Mouse (Mus musculus): ENCODE results near the gene Dync2li1. TPM values are rescaled to one million over a fixed set of nuclear protein-coding genes. Genes with fewer than 3 reads are reported as not detected.

Gene Dync2li1
- polyA plus RNA-seq, 1 experiment from 2014 or later, result 39.9 TPM

GRCm38 (mm10) chr17:84616526-84617074 lies 9.7 kb upstream of the Dync2li1 start:
- ATAC-seq (ENCODE audit: insufficient number of reproducible peaks, insufficient read depth, low FRiP score, low read depth), result no peak
- Histone ChIP-seq H3K27ac (ENCODE audit: low read length) (no peak overlapping the region), H3K27me3 (ENCODE audit: control insufficient read depth, insufficient read depth, low read length) (no peaks in the 10 kb centered on the region), H3K4me1 (ENCODE audit: control insufficient read depth, insufficient read depth, low read length) (peaks cover 4% of the 10 kb centered on the region; the same call in 1 of the 2 replicates), H3K9ac (replicated peaks; ENCODE audit: low read depth, low read length) (no peak overlapping the region), H3K36me3 (ENCODE audit: control insufficient read depth, insufficient read depth, low read length) (peaks cover 12% of the 10 kb centered on the region), H3K9me3 (ENCODE audit: control insufficient read depth, low read depth, low read length) (no peaks in the 10 kb centered on the region), H3K4me3 (ENCODE audit: low read depth, low read length) (no peak overlapping the region), H3K4me2 (replicated peaks; ENCODE audit: low read depth, low read length) (no peak overlapping the region)
- WGBS, result 87% methylated on average over 6 of the region's 6 CpGs

GRCm38 (mm10) chr17:84617953-84618352 lies 8.3 kb upstream of the Dync2li1 start:
- H3K27ac ChIP-seq (ENCODE audit: low read length), result no peak overlapping the region
- H3K27me3 ChIP-seq (ENCODE audit: control insufficient read depth, insufficient read depth, low read length), result no peaks in the 10 kb centered on the region
- 94% methylated on average over 6 of the region's 6 CpGs for WGBS
- no peak overlapping the region for H3K4me2 ChIP-seq (replicated peaks; ENCODE audit: low read depth, low read length)
- no peak for ATAC-seq (ENCODE audit: insufficient number of reproducible peaks, insufficient read depth, low FRiP score, low read depth)
- H3K9me3 ChIP-seq (ENCODE audit: control insufficient read depth, low read depth, low read length), result no peaks in the 10 kb centered on the region
- H3K4me1 ChIP-seq (ENCODE audit: control insufficient read depth, insufficient read depth, low read length), result peaks cover 4% of the 10 kb centered on the region; the same call in 1 of the 2 replicates
- H3K9ac ChIP-seq (replicated peaks; ENCODE audit: low read depth, low read length), result no peak overlapping the region
- H3K36me3 ChIP-seq (ENCODE audit: control insufficient read depth, insufficient read depth, low read length), result peaks cover 6% of the 10 kb centered on the region
- H3K4me3 ChIP-seq (ENCODE audit: low read depth, low read length), result no peak overlapping the region

GRCm38 (mm10) chr17:84619112-84619511 lies 7.2 kb upstream of the Dync2li1 start:
- no peak overlapping the region for H3K4me3 ChIP-seq (ENCODE audit: low read depth, low read length)
- H3K9ac ChIP-seq (replicated peaks; ENCODE audit: low read depth, low read length), result no peak overlapping the region
- peaks cover 4% of the 10 kb centered on the region; the same call in 1 of the 2 replicates for H3K4me1 ChIP-seq (ENCODE audit: control insufficient read depth, insufficient read depth, low read length)
- no peaks in the 10 kb centered on the region; the same call in 1 of the 2 replicates for H3K36me3 ChIP-seq (ENCODE audit: control insufficient read depth, insufficient read depth, low read length)
- H3K4me2 ChIP-seq (replicated peaks; ENCODE audit: low read depth, low read length), result no peak overlapping the region
- H3K9me3 ChIP-seq (ENCODE audit: control insufficient read depth, low read depth, low read length), result no peaks in the 10 kb centered on the region
- H3K27ac ChIP-seq (ENCODE audit: low read length), result peak overlapping the region; percentile 34; the same call in 1 of the 2 replicates
- WGBS, result 86% methylated on average over 7 of the region's 7 CpGs
- H3K27me3 ChIP-seq (ENCODE audit: control insufficient read depth, insufficient read depth, low read length), result no peaks in the 10 kb centered on the region
- no peak for ATAC-seq (ENCODE audit: insufficient number of reproducible peaks, insufficient read depth, low FRiP score, low read depth)

GRCm38 (mm10) chr17:84620076-84620475 lies 6.2 kb upstream of the Dync2li1 start:
- H3K27me3 ChIP-seq (ENCODE audit: control insufficient read depth, insufficient read depth, low read length), result no peaks in the 10 kb centered on the region
- H3K27ac ChIP-seq (ENCODE audit: low read length), result peak overlapping the region; percentile 34; the same call in 1 of the 2 replicates
- H3K36me3 ChIP-seq (ENCODE audit: control insufficient read depth, insufficient read depth, low read length), result no peaks in the 10 kb centered on the region
- H3K9ac ChIP-seq (replicated peaks; ENCODE audit: low read depth, low read length), result no peak overlapping the region
- no peaks in the 10 kb centered on the region for H3K9me3 ChIP-seq (ENCODE audit: control insufficient read depth, low read depth, low read length)
- 59% methylated on average over 3 of the region's 3 CpGs for WGBS
- peaks cover 4% of the 10 kb centered on the region; the same call in 1 of the 2 replicates for H3K4me1 ChIP-seq (ENCODE audit: control insufficient read depth, insufficient read depth, low read length)
- H3K4me2 ChIP-seq (replicated peaks; ENCODE audit: low read depth, low read length), result no peak overlapping the region
- no peak overlapping the region for H3K4me3 ChIP-seq (ENCODE audit: low read depth, low read length)
- no peak for ATAC-seq (ENCODE audit: insufficient number of reproducible peaks, insufficient read depth, low FRiP score, low read depth)

GRCm38 (mm10) chr17:84620610-84621009 lies 5.7 kb upstream of the Dync2li1 start:
- Histone ChIP-seq H3K4me3 (ENCODE audit: low read depth, low read length) (no peak overlapping the region), H3K4me1 (ENCODE audit: control insufficient read depth, insufficient read depth, low read length) (peaks cover 4% of the 10 kb centered on the region; the same call in 1 of the 2 replicates), H3K27me3 (ENCODE audit: control insufficient read depth, insufficient read depth, low read length) (no peaks in the 10 kb centered on the region), H3K4me2 (replicated peaks; ENCODE audit: low read depth, low read length) (no peak overlapping the region), H3K27ac (ENCODE audit: low read length) (peak overlapping the region; percentile 34; the same call in 1 of the 2 replicates), H3K9ac (replicated peaks; ENCODE audit: low read depth, low read length) (no peak overlapping the region), H3K36me3 (ENCODE audit: control insufficient read depth, insufficient read depth, low read length) (no peaks in the 10 kb centered on the region), H3K9me3 (ENCODE audit: control insufficient read depth, low read depth, low read length) (no peaks in the 10 kb centered on the region)
- WGBS, result 88% methylated on average over 6 of the region's 6 CpGs
- no peak for ATAC-seq (ENCODE audit: insufficient number of reproducible peaks, insufficient read depth, low FRiP score, low read depth)

GRCm38 (mm10) chr17:84621209-84621608 lies 5.1 kb upstream of the Dync2li1 start:
- no peaks in the 10 kb centered on the region for H3K36me3 ChIP-seq (ENCODE audit: control insufficient read depth, insufficient read depth, low read length)
- 89% methylated on average over 6 of the region's 6 CpGs for WGBS
- no peak overlapping the region for H3K27ac ChIP-seq (ENCODE audit: low read length)

GRCm38 (mm10) chr17:84622028-84622427 lies 4.3 kb upstream of the Dync2li1 start:
- no peak for ATAC-seq (ENCODE audit: insufficient number of reproducible peaks, insufficient read depth, low FRiP score, low read depth)
- 81% methylated on average over 4 of the region's 4 CpGs for WGBS
- H3K27me3 ChIP-seq (ENCODE audit: control insufficient read depth, insufficient read depth, low read length), result no peaks in the 10 kb centered on the region

More at GRCm38 (mm10) chr17:84621209-84621608, 5.1 kb upstream of the Dync2li1 start:
- Histone ChIP-seq H3K4me2 (replicated peaks; ENCODE audit: low read depth, low read length) (no peak overlapping the region), H3K9me3 (ENCODE audit: control insufficient read depth, low read depth, low read length) (no peaks in the 10 kb centered on the region), H3K9ac (replicated peaks; ENCODE audit: low read depth, low read length) (no peak overlapping the region), H3K27me3 (ENCODE audit: control insufficient read depth, insufficient read depth, low read length) (no peaks in the 10 kb centered on the region), H3K4me1 (ENCODE audit: control insufficient read depth, insufficient read depth, low read length) (peaks cover 4% of the 10 kb centered on the region; the same call in 1 of the 2 replicates), H3K4me3 (ENCODE audit: low read depth, low read length) (no peak overlapping the region)
- no peak for ATAC-seq (ENCODE audit: insufficient number of reproducible peaks, insufficient read depth, low FRiP score, low read depth)

GRCm38 (mm10) chr17:84622873-84623272 lies 3.4 kb upstream of the Dync2li1 start:
- WGBS, result 50% methylated on average over 2 of the region's 2 CpGs
- Histone ChIP-seq H3K9ac (replicated peaks; ENCODE audit: low read depth, low read length) (no peak overlapping the region), H3K4me2 (replicated peaks; ENCODE audit: low read depth, low read length) (no peak overlapping the region), H3K4me1 (ENCODE audit: control insufficient read depth, insufficient read depth, low read length) (peaks cover 7% of the 10 kb centered on the region; the same call in 1 of the 2 replicates), H3K4me3 (ENCODE audit: low read depth, low read length) (no peak overlapping the region), H3K9me3 (ENCODE audit: control insufficient read depth, low read depth, low read length) (no peaks in the 10 kb centered on the region), H3K27me3 (ENCODE audit: control insufficient read depth, insufficient read depth, low read length) (no peaks in the 10 kb centered on the region), H3K27ac (ENCODE audit: low read length) (peak overlapping the region; percentile 77), H3K36me3 (ENCODE audit: control insufficient read depth, insufficient read depth, low read length) (no peaks in the 10 kb centered on the region)
- ATAC-seq (ENCODE audit: insufficient number of reproducible peaks, insufficient read depth, low FRiP score, low read depth), result no peak

More at GRCm38 (mm10) chr17:84622028-84622427, 4.3 kb upstream of the Dync2li1 start:
- Histone ChIP-seq H3K9me3 (ENCODE audit: control insufficient read depth, low read depth, low read length) (no peaks in the 10 kb centered on the region), H3K4me2 (replicated peaks; ENCODE audit: low read depth, low read length) (no peak overlapping the region), H3K4me3 (ENCODE audit: low read depth, low read length) (no peak overlapping the region), H3K27ac (ENCODE audit: low read length) (0 out of 2 replicates have a peak overlapping the region, but pooled peaks have one; percentile 27), H3K9ac (replicated peaks; ENCODE audit: low read depth, low read length) (no peak overlapping the region), H3K4me1 (ENCODE audit: control insufficient read depth, insufficient read depth, low read length) (peaks cover 7% of the 10 kb centered on the region; the same call in 1 of the 2 replicates), H3K36me3 (ENCODE audit: control insufficient read depth, insufficient read depth, low read length) (no peaks in the 10 kb centered on the region)

Data from stomach, embryonic 14.5 days (tissue).